In the genomic region with DNA sequence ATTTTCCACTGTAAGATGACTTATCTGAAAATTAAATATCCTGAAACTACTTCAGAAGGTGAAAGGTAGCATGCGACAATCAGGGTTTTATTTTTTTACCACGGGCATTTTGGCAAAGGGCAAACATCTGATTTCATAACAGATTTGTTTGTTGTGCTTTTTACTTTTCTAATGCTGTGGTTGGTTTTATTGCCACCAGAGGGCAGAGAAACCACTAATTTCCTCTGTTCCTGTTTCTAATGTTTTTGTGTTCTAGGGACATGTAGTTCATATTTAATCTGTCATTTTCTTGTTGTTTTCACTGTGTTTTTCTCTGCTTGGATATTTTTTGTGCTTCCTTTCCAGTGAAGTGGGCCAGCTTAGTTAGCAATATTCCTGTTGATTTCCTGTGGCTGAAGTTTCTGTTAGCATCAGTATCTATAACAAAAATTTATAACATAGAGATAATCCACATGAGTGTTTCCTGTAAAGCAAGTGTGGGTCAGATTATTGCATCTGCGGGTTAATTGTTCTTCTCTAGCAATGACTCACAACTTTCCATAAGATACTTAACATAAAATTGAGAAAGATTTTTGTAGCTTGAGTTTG, we compare ENCODE assay signal across 8 mouse cellular contexts. TPM values are rescaled to one million over a fixed set of nuclear protein-coding genes. Genes with fewer than 3 reads are reported as not detected.
DNase-seq lines count a peak whose midpoint lies in the region; ATAC-seq lines count a peak whose summit lies in the region.

No protein-coding gene starts in this region.

- DNase-seq in adrenal gland, adult 2 months, result peak; percentile 17
- no peak for DNase-seq in adrenal gland, postnatal 25 days
- DNase-seq in left cerebral cortex, adult 18-20 months (ENCODE audit: low spot score in 2 of 2), result peak; percentile 21 to 46
- DNase-seq in left cerebral cortex, postnatal 36 days (ENCODE audit: low spot score in 2 of 2), result no peak
- DNase-seq in embryonic facial prominence, embryonic 11.5 days (ENCODE audit: low spot score), result peak; percentile 59
- peak; percentile 52 to 65 for DNase-seq in kidney, postnatal 36 days
- DNase-seq in spleen, adult 18-20 months, result no peak

- intact Hi-C loops in left cerebral cortex, postnatal 36 days (cut with DNase I), result loop anchor here (2.0 to 10.0 kb wide), 5 partner anchors 375 to 1265 kb away; no protein-coding TSS in a partner anchor

- H3K9ac ChIP-seq in embryonic facial prominence, embryonic 11.5 days (replicated peaks; ENCODE audit: low read length), result no peak overlapping the region
- H3K9ac ChIP-seq in neural tube, embryonic 14.5 days (replicated peaks; ENCODE audit: low read depth, low read length), result no peak overlapping the region

- no peak overlapping the region for H3K4me3 ChIP-seq in embryonic facial prominence, embryonic 11.5 days (ENCODE audit: low read depth, low read length)
- no peak overlapping the region; the same call in 1 of the 2 replicates for H3K4me3 ChIP-seq in neural tube, embryonic 14.5 days (ENCODE audit: low read depth, low read length)

- 60% methylated on average over 3 of the region's 3 CpGs for WGBS in embryonic facial prominence, embryonic 11.5 days
- WGBS in neural tube, embryonic 14.5 days, result 76% methylated on average over 3 of the region's 3 CpGs

- no peak overlapping the region for H3K4me2 ChIP-seq in embryonic facial prominence, embryonic 11.5 days (ENCODE audit: low read depth, low read length)
- H3K4me2 ChIP-seq in neural tube, embryonic 14.5 days (ENCODE audit: low read depth, low read length), result peak overlapping the region; percentile 81

- H3K27me3 ChIP-seq in embryonic facial prominence, embryonic 11.5 days (ENCODE audit: control insufficient read depth, insufficient read depth, low read length), result no peaks in the 10 kb centered on the region
- H3K27me3 ChIP-seq in neural tube, embryonic 14.5 days (ENCODE audit: control insufficient read depth, insufficient read depth, low read length), result peaks cover 3% of the 10 kb centered on the region; the same call in 1 of the 2 replicates

- H3K27ac ChIP-seq in embryonic facial prominence, embryonic 11.5 days (replicated peaks; ENCODE audit: low read depth, low read length), result no peak overlapping the region
- H3K27ac ChIP-seq in neural tube, embryonic 14.5 days (ENCODE audit: low read depth, low read length), result no peak overlapping the region

- no peak for ATAC-seq in embryonic facial prominence, embryonic 11.5 days (replicated peaks; ENCODE audit: insufficient number of reproducible peaks, low FRiP score, low TSS enrichment, low read depth)
- no peak for ATAC-seq in neural tube, embryonic 14.5 days (ENCODE audit: low read depth)

- H3K4me1 ChIP-seq in embryonic facial prominence, embryonic 11.5 days (ENCODE audit: control insufficient read depth, insufficient read depth, low read length), result no peaks in the 10 kb centered on the region; the same call in 1 of the 2 replicates
- 0 out of 2 replicates have a peak, but pooled peaks cover 2% of the 10 kb centered on the region for H3K4me1 ChIP-seq in neural tube, embryonic 14.5 days (ENCODE audit: control insufficient read depth, insufficient read depth, low read length)

- no peaks in the 10 kb centered on the region for H3K36me3 ChIP-seq in embryonic facial prominence, embryonic 11.5 days (replicated peaks; ENCODE audit: control insufficient read depth, insufficient read depth, low read depth, low read length)
- H3K36me3 ChIP-seq in neural tube, embryonic 14.5 days (ENCODE audit: control insufficient read depth, insufficient read depth, low read length), result no peaks in the 10 kb centered on the region

- no peaks in the 10 kb centered on the region for H3K9me3 ChIP-seq in embryonic facial prominence, embryonic 11.5 days (replicated peaks; ENCODE audit: control insufficient read depth, low read length)
- no peaks in the 10 kb centered on the region for H3K9me3 ChIP-seq in neural tube, embryonic 14.5 days (ENCODE audit: control insufficient read depth, low read length)

RNA-seq across cellular contexts. Expression of a gene that starts 3.3 kb away (rescaled TPM):
- 10 to 100 TPM in 1 of 2 experiments, 1 to 10 TPM in 1; 9.9 to 14.6 TPM for total RNA-seq in adrenal gland, adult 2 months (2021)
- polyA plus RNA-seq in adrenal gland, adult 2 months (2012; rRNA removed), result 1.8 and 2.0 TPM in 2 replicates
- 15.0 and 17.4 TPM in 2 replicates for total RNA-seq in adrenal gland, postnatal 25 days (2021)
- 10 to 100 TPM; 28.9 to 29.9 TPM for total RNA-seq in left cerebral cortex, adult 18-20 months (2021)
- 10 to 100 TPM; 31.5 to 33.2 TPM for total RNA-seq in left cerebral cortex, postnatal 36 days (2021)
- polyA plus RNA-seq in embryonic facial prominence, embryonic 11.5 days (2014; fragmentation: Nextera tagmentation; extraction: Ambion mirVana), result 20.5 and 22.2 TPM in 2 replicates
- polyA plus RNA-seq in neural tube, embryonic 14.5 days (2014; fragmentation: Nextera tagmentation; extraction: Ambion mirVana), result 25.3 and 29.9 TPM in 2 replicates

Comparison
In these comparisons a context has a peak if more than half of its experiments do, and no peak if none do; other contexts are left out.
1. DNase-seq: peak in adrenal gland, adult 2 months (single experiment), left cerebral cortex, adult 18-20 months (2 of 2), embryonic facial prominence, embryonic 11.5 days (single experiment) and kidney, postnatal 36 days (2 of 2); none in adrenal gland, postnatal 25 days (single experiment), left cerebral cortex, postnatal 36 days (0 of 2) and spleen, adult 18-20 months (0 of 2).